Mouse (Mus musculus) spleen, adult 2 months (tissue): ENCODE measurements at regions not wholly inside any gene's neighbourhood (a gene's known extent, or its start where the extent isn't known, plus 50 kb on each side); places are given as distances from the start of the nearest gene placed in this dataset.

Experiments
- CTCF ChIP-seq: fragments of 200-500 bp; IDR thresholded peaks from 2 replicates; pipeline ENCODE4 v1.5.1; 2011; ENCODE audit warnings: mild to moderate bottlenecking, inconsistent platforms; ENCODE audit not compliant: insufficient read depth, insufficient read length, insufficient replicate concordance; ENCODE audit errors: extremely low read depth
- POLR2A ChIP-seq: fragments of 200-500 bp; IDR thresholded peaks from 2 replicates; pipeline ENCODE4 v1.6.1; 2011; ENCODE audit warnings: low read depth, low read length, inconsistent platforms

- TF ChIP-seq CTCF, result no peak
- TF ChIP-seq POLR2A, result no peak
Observed at GRCm38 (mm10) chr6:127288946-127289345, 137.0 kb upstream of the Ccnd2 start.
